Mouse (Mus musculus): Measurements from ENCODE around the gene 2310003L06Rik. TPM values are rescaled to one million over a fixed set of nuclear protein-coding genes. Genes with fewer than 3 reads are reported as not detected.

Gene 2310003L06Rik
- total RNA-seq (2017), result not detected in 3 replicates

GRCm38 (mm10) chr5:87969201-87969600 is at the start of gene 2310003L06Rik, which contains the start of gene Gm28434:
Gene 2310003L06Rik (plus strand): TSS chr5:87969459.
Gene Gm28434 (plus strand): TSS chr5:87969517.
- no peak for ATAC-seq (replicated peaks; ENCODE audit: insufficient number of reproducible peaks, low FRiP score, low TSS enrichment, poor library complexity, severe bottlenecking)

- no peak for ATAC-seq (replicated peaks; ENCODE audit: insufficient number of reproducible peaks, low FRiP score, low TSS enrichment, poor library complexity, severe bottlenecking)
Observed at GRCm38 (mm10) chr5:87925372-87925771, 43.9 kb upstream of the 2310003L06Rik start, which contains the start of gene Csn3. Gene Csn3 (plus strand): TSS chr5:87925579.

- ATAC-seq (replicated peaks; ENCODE audit: insufficient number of reproducible peaks, low FRiP score, low TSS enrichment, poor library complexity, severe bottlenecking), result no peak
Observed at GRCm38 (mm10) chr5:87931603-87932002, 37.7 kb upstream of the 2310003L06Rik start.

GRCm38 (mm10) chr5:87940752-87941151 is 28.5 kb upstream of the 2310003L06Rik start:
- no peak for ATAC-seq (replicated peaks; ENCODE audit: insufficient number of reproducible peaks, low FRiP score, low TSS enrichment, poor library complexity, severe bottlenecking)

- ATAC-seq (replicated peaks; ENCODE audit: insufficient number of reproducible peaks, low FRiP score, low TSS enrichment, poor library complexity, severe bottlenecking), result no peak
Observed at GRCm38 (mm10) chr5:87942515-87942914, 26.7 kb upstream of the 2310003L06Rik start.

GRCm38 (mm10) chr5:87951836-87952235 is 17.4 kb upstream of the 2310003L06Rik start:
- ATAC-seq (replicated peaks; ENCODE audit: insufficient number of reproducible peaks, low FRiP score, low TSS enrichment, poor library complexity, severe bottlenecking), result no peak

GRCm38 (mm10) chr5:87979139-87979538 is 9.9 kb downstream of the 2310003L06Rik start, which contains the start of gene Cabs1:
Gene Cabs1 (plus strand): TSS chr5:87979439.
- ATAC-seq (replicated peaks; ENCODE audit: insufficient number of reproducible peaks, low FRiP score, low TSS enrichment, poor library complexity, severe bottlenecking), result no peak

GRCm38 (mm10) chr5:87982468-87983214 is 13.4 kb downstream of the 2310003L06Rik start:
- ATAC-seq (replicated peaks; ENCODE audit: insufficient number of reproducible peaks, low FRiP score, low TSS enrichment, poor library complexity, severe bottlenecking), result 0 out of 2 replicates have a peak, but pooled peaks have one; percentile 40

- ATAC-seq (replicated peaks; ENCODE audit: insufficient number of reproducible peaks, low FRiP score, low TSS enrichment, poor library complexity, severe bottlenecking), result no peak
Observed at GRCm38 (mm10) chr5:88002249-88002648, 33.0 kb downstream of the 2310003L06Rik start, which contains the start of gene Smr3a. Gene Smr3a (plus strand): TSS chr5:88002549.

- ATAC-seq (replicated peaks; ENCODE audit: insufficient number of reproducible peaks, low FRiP score, low TSS enrichment, poor library complexity, severe bottlenecking), result no peak
Observed at GRCm38 (mm10) chr5:88005241-88005640, 36.0 kb downstream of the 2310003L06Rik start.

Other genes with a start within 250 kb of the 2310003L06Rik start
- gene Csn1s2a, start 194.9 kb upstream of the 2310003L06Rik start, total RNA-seq (2017), result not detected in 3 replicates
- not detected in 3 replicates for gene Csn1s2b, start 161.4 kb upstream of the 2310003L06Rik start, total RNA-seq (2017)
- not detected in 3 replicates for gene Prr27, start 143.8 kb upstream of the 2310003L06Rik start, total RNA-seq (2017)
- not detected in 3 replicates for gene Odam, start 84.4 kb upstream of the 2310003L06Rik start, total RNA-seq (2017)
- gene Csn3, start 43.9 kb upstream of the 2310003L06Rik start, total RNA-seq (2017), result not detected in 3 replicates
- not detected in 3 replicates for gene Gm28434, start 58 bp downstream of the 2310003L06Rik start, total RNA-seq (2017)
- gene Cabs1, start 10.0 kb downstream of the 2310003L06Rik start, total RNA-seq (2017), result 0.49 TPM in 1 of 3 replicates, not detected in the others
- not detected in 3 replicates for gene Smr3a, start 33.1 kb downstream of the 2310003L06Rik start, total RNA-seq (2017)
- gene Smr2, start 117.1 kb downstream of the 2310003L06Rik start, total RNA-seq (2017), result not detected in 3 replicates
- not detected in 3 replicates for gene Gm11116, start 142.1 kb downstream of the 2310003L06Rik start, total RNA-seq (2017)
- gene Gm11115, start 184.6 kb downstream of the 2310003L06Rik start, total RNA-seq (2017), result not detected in 3 replicates

Data from monocyte, adult 5-6 weeks (primary cell).